Mouse (Mus musculus): ENCODE data around the gene Olfml3.

The Olfml3 gene

GRCm38 (mm10) chr3:103737778-103738571 is at the start of gene Olfml3:
Gene Olfml3, minus strand, starts transcription at chr3:103738001.
- peak; percentile 89 to 92 for DNase-seq

GRCm38 (mm10) chr3:103787225-103787624 is 49.4 kb upstream of the Olfml3 start:
- DNase-seq = no peak

GRCm38 (mm10) chr3:103782844-103783609 is 45.2 kb upstream of the Olfml3 start:
- no peak for DNase-seq

- no peak for DNase-seq
These were observed 43.0 kb upstream of the Olfml3 start for GRCm38 (mm10) chr3:103780777-103781176.

GRCm38 (mm10) chr3:103780271-103780670 is 42.5 kb upstream of the Olfml3 start:
- DNase-seq = peak; percentile 27 to 32

- no peak for DNase-seq
These were observed 41.4 kb upstream of the Olfml3 start for GRCm38 (mm10) chr3:103779183-103779582.

- no peak for DNase-seq
These were observed 40.9 kb upstream of the Olfml3 start for GRCm38 (mm10) chr3:103778660-103779059.

GRCm38 (mm10) chr3:103777940-103778339 is 40.1 kb upstream of the Olfml3 start:
- peak; percentile 65 to 69 for DNase-seq

GRCm38 (mm10) chr3:103774009-103774408 is 36.2 kb upstream of the Olfml3 start:
- no peak for DNase-seq

- no peak for DNase-seq
These were observed 35.7 kb upstream of the Olfml3 start for GRCm38 (mm10) chr3:103773508-103773907.

- DNase-seq = no peak
These were observed 35.0 kb upstream of the Olfml3 start for GRCm38 (mm10) chr3:103772846-103773245.

- DNase-seq = peak; percentile 76 to 89
These were observed 33.8 kb upstream of the Olfml3 start for GRCm38 (mm10) chr3:103771531-103772130.

GRCm38 (mm10) chr3:103766789-103767188 is 29.0 kb upstream of the Olfml3 start:
- no peak for DNase-seq

- DNase-seq = no peak
These were observed 21.6 kb upstream of the Olfml3 start for GRCm38 (mm10) chr3:103759261-103759970.

GRCm38 (mm10) chr3:103758456-103758855 is 20.7 kb upstream of the Olfml3 start:
- DNase-seq = no peak

GRCm38 (mm10) chr3:103756920-103757319 is 19.1 kb upstream of the Olfml3 start:
- no peak for DNase-seq

- DNase-seq = no peak
These were observed 17.6 kb upstream of the Olfml3 start for GRCm38 (mm10) chr3:103755351-103755750.

- no peak for DNase-seq
These were observed 13.8 kb upstream of the Olfml3 start for GRCm38 (mm10) chr3:103751558-103751957.

GRCm38 (mm10) chr3:103746711-103747110 is 8.9 kb upstream of the Olfml3 start:
- no peak for DNase-seq

- DNase-seq = no peak
These were observed 7.4 kb upstream of the Olfml3 start for GRCm38 (mm10) chr3:103745001-103745770.

- no peak for DNase-seq
These were observed 5.4 kb upstream of the Olfml3 start for GRCm38 (mm10) chr3:103743208-103743607.

- no peak for DNase-seq
These were observed 2.5 kb upstream of the Olfml3 start for GRCm38 (mm10) chr3:103740342-103740741.

Data from cerebellum, postnatal 36 days (tissue).